Mouse (Mus musculus): ENCODE measurements around the gene Sgsm2.

- TF ChIP-seq CTCF (IDR thresholded peaks at IDR 0.05; ENCODE audit: low read depth) (no peak), EP300 (IDR thresholded peaks at IDR 0.05; ENCODE audit: low read depth) (no peak)
These were observed 20.1 kb downstream of the Sgsm2 start for GRCm38 (mm10) chr11:74876801-74877200.

All from heart, postnatal 0 days (tissue).